Mouse (Mus musculus): Measurements from ENCODE around the gene Mcf2l. TPM values are rescaled to one million over a fixed set of nuclear protein-coding genes. Genes with fewer than 3 reads are reported as not detected.

The Mcf2l gene
- polyA plus RNA-seq, 1 experiment from 2014 or later, result 16.8 TPM

DNA sequence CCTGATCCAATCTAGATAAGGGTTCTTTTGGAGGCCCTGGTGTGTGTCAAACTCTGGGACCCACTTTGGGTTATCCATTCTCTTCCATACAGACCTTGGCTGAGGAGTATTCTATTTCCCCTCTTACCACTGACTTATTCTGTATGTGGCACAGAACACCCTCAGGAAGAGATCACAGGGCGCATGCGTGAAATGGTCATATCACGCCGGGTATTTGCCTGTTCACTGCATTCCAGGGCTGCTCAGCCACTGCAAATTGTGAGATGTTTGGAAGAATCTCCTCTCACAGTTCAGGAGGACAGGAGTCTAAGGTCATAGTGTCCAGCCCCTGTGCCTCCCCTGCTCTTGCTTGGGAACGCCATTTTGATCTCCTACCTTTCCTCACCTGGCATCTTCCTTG lies 3.0 kb upstream of the Mcf2l start:
- H3K9me3 ChIP-seq (ENCODE audit: low read length), result no peaks in the 10 kb centered on the region
- 79% methylated on average over 5 of the region's 5 CpGs for WGBS
- no peak overlapping the region for H3K4me3 ChIP-seq (ENCODE audit: low read depth, low read length)
- H3K9ac ChIP-seq (replicated peaks; ENCODE audit: low read depth), result no peak overlapping the region
- TF ChIP-seq EP300 (IDR thresholded peaks at IDR 0.05) (no peak), CTCF (IDR thresholded peaks at IDR 0.05) (no peak)
- peaks cover 4% of the 10 kb centered on the region; the same call in 1 of the 2 replicates for H3K4me1 ChIP-seq (ENCODE audit: insufficient read depth, low read depth, low read length)
- ATAC-seq (no peak), DNase-seq (ENCODE audit: low spot score) (no peak)
- H3K36me3 ChIP-seq (ENCODE audit: insufficient read depth, low read length), result 0 out of 2 replicates have a peak, but pooled peaks cover 5% of the 10 kb centered on the region
- no peak overlapping the region for H3K4me2 ChIP-seq (replicated peaks; ENCODE audit: low read depth, low read length)
- no peak overlapping the region for H3K27ac ChIP-seq (ENCODE audit: low read length)
- no peaks in the 10 kb centered on the region for H3K27me3 ChIP-seq (replicated peaks; ENCODE audit: insufficient read depth, low read length)

DNA sequence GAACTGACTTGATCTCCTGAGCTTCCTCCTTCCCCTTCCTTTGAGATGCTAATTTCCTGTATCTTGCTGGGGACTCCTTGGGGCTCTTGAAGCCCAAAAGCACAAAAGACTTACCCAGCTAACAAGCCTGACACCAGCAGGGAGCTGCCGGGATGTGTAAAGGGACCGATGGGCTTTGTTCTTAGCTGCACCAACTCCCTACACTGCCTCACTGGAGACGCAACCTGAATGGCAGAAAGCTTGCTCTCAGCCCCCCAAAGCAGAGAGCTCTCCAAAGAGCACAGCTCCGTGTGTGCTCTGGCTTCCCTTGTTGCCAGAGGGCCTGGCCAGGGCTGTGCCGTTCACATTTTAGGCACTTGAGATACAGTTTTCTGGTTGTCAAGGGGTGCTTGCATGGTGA lies 2.1 kb upstream of the Mcf2l start:
- H3K9me3 ChIP-seq (ENCODE audit: low read length), result no peaks in the 10 kb centered on the region
- no peak overlapping the region for H3K4me3 ChIP-seq (ENCODE audit: low read depth, low read length)
- peaks cover 4% of the 10 kb centered on the region; the same call in 1 of the 2 replicates for H3K4me1 ChIP-seq (ENCODE audit: insufficient read depth, low read depth, low read length)
- H3K27me3 ChIP-seq (replicated peaks; ENCODE audit: insufficient read depth, low read length), result no peaks in the 10 kb centered on the region
- no peak overlapping the region for H3K4me2 ChIP-seq (replicated peaks; ENCODE audit: low read depth, low read length)
- TF ChIP-seq EP300 (IDR thresholded peaks at IDR 0.05) (no peak), CTCF (IDR thresholded peaks at IDR 0.05) (no peak)
- H3K27ac ChIP-seq (ENCODE audit: low read length), result no peak overlapping the region
- ATAC-seq, result peak; percentile 19
- H3K36me3 ChIP-seq (ENCODE audit: insufficient read depth, low read length), result no peaks in the 10 kb centered on the region
- DNase-seq (ENCODE audit: low spot score), result peak; percentile 36
- WGBS, result 14% methylated on average over 5 of the region's 5 CpGs
- no peak overlapping the region for H3K9ac ChIP-seq (replicated peaks; ENCODE audit: low read depth)

- Histone ChIP-seq H3K9me3 (ENCODE audit: low read length) (no peaks in the 10 kb centered on the region), H3K36me3 (ENCODE audit: insufficient read depth, low read length) (no peaks in the 10 kb centered on the region), H3K27me3 (replicated peaks; ENCODE audit: insufficient read depth, low read length) (no peaks in the 10 kb centered on the region), H3K4me2 (replicated peaks; ENCODE audit: low read depth, low read length) (peak overlapping the region; percentile 78), H3K4me1 (ENCODE audit: insufficient read depth, low read depth, low read length) (peaks cover 4% of the 10 kb centered on the region; the same call in 1 of the 2 replicates), H3K9ac (replicated peaks; ENCODE audit: low read depth) (no peak overlapping the region), H3K4me3 (ENCODE audit: low read depth, low read length) (peak overlapping the region; percentile 45; the same call in 1 of the 2 replicates), H3K27ac (ENCODE audit: low read length) (no peak overlapping the region)
- WGBS, result 8% methylated on average over 9 of the region's 9 CpGs
- ATAC-seq, result no peak
- TF ChIP-seq EP300 (IDR thresholded peaks at IDR 0.05) (no peak), CTCF (IDR thresholded peaks at IDR 0.05) (no peak)
- no peak for DNase-seq (ENCODE audit: low spot score)
Observed at GRCm38 (mm10) chr8:12872983-12873356, 636 bp upstream of the Mcf2l start.

DNA sequence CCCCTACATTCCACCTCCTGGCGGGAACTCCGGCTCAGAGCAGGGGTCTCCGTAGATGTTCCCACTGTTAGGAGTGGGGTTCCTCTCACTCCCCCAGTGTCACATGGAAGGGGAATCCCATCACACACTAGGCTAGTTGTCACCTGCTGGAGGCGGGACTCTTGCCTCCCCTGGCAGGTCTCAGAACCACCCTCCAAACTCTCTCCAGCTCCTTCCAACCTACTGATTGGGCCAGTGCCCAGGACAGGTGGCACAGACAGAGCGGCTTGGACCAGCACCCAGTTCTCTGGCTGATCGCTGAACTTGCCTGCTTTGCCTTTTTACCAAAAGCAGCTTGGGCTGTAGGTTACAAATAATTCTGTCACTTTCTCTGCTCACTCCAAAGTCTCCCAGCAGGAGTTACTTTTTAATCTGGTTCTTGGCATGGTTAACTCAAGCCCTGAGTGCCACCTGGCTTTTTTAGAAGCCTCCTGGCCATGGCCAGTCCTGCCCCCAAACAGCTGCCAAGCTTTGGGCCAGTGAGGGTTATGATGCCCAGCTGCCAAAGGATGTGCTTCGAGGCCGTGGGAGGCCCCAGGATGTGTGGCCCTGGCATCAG lies 687 bp downstream of the Mcf2l start:
- peaks cover 4% of the 10 kb centered on the region; the same call in 1 of the 2 replicates for H3K4me1 ChIP-seq (ENCODE audit: insufficient read depth, low read depth, low read length)
- ATAC-seq (peak; percentile 55), DNase-seq (ENCODE audit: low spot score) (peak; percentile 38)
- H3K9ac ChIP-seq (replicated peaks; ENCODE audit: low read depth), result no peak overlapping the region
- H3K4me3 ChIP-seq (ENCODE audit: low read depth, low read length), result peak overlapping the region; percentile 45
- 17% methylated on average over 8 of the region's 8 CpGs for WGBS
- H3K4me2 ChIP-seq (replicated peaks; ENCODE audit: low read depth, low read length), result peak overlapping the region; percentile 78
- TF ChIP-seq CTCF (IDR thresholded peaks at IDR 0.05) (no peak), EP300 (IDR thresholded peaks at IDR 0.05) (no peak)
- no peaks in the 10 kb centered on the region for H3K27me3 ChIP-seq (replicated peaks; ENCODE audit: insufficient read depth, low read length)
- no peak overlapping the region for H3K27ac ChIP-seq (ENCODE audit: low read length)
- H3K36me3 ChIP-seq (ENCODE audit: insufficient read depth, low read length), result no peaks in the 10 kb centered on the region
- H3K9me3 ChIP-seq (ENCODE audit: low read length), result no peaks in the 10 kb centered on the region

DNA sequence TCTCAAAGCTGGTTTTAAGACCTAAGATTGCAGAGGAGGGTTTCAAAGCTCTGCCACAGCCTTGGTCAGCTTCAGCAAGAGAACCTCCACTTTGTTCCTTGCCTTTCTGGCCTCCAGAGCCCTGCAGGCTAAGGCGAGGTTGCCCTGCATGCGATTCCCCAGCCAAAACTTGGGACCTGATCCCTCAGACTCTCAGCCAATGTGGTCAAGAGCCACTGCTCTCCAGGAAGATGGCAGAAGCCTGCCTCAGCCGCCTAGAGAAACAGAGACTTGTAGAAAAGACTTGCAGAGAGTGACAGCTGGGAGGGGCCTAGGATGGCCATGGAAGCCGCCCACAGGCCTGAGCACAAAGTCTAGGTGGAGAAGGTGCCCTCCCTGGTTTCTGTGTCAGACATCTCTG lies 1.4 kb downstream of the Mcf2l start:
- no peak for ATAC-seq
- Histone ChIP-seq H3K27ac (ENCODE audit: low read length) (no peak overlapping the region), H3K4me2 (replicated peaks; ENCODE audit: low read depth, low read length) (no peak overlapping the region), H3K36me3 (ENCODE audit: insufficient read depth, low read length) (no peaks in the 10 kb centered on the region), H3K9me3 (ENCODE audit: low read length) (no peaks in the 10 kb centered on the region), H3K4me1 (ENCODE audit: insufficient read depth, low read depth, low read length) (peaks cover 4% of the 10 kb centered on the region; the same call in 1 of the 2 replicates), H3K9ac (replicated peaks; ENCODE audit: low read depth) (no peak overlapping the region), H3K4me3 (ENCODE audit: low read depth, low read length) (no peak overlapping the region), H3K27me3 (replicated peaks; ENCODE audit: insufficient read depth, low read length) (no peaks in the 10 kb centered on the region)
- DNase-seq (ENCODE audit: low spot score), result no peak
- WGBS, result 72% methylated on average over 4 of the region's 4 CpGs
- TF ChIP-seq EP300 (IDR thresholded peaks at IDR 0.05) (no peak), CTCF (IDR thresholded peaks at IDR 0.05) (no peak)

DNA sequence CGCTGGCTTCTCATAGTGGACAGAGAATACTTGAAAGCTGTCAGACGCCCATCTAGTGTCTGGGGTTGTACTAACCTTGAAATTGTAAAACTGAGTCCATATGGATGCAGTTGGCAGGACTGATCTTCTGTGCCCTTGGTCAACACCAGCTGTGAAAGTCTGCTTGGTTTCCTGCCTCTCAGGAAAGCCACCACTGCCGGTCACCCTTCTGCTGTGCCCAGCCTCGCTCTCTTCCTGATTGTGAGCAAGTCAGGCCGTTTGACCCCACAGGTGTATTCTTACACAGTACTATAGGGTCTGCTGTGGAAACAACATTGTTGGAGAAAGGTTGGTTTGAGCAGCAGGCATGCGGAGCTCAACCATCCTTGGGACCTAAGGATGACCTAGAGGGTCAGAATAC lies 3.5 kb downstream of the Mcf2l start:
- H3K9ac ChIP-seq (replicated peaks; ENCODE audit: low read depth), result no peak overlapping the region
- 75% methylated on average over 6 of the region's 6 CpGs for WGBS
- H3K27ac ChIP-seq (ENCODE audit: low read length), result no peak overlapping the region
- peaks cover 4% of the 10 kb centered on the region; the same call in 1 of the 2 replicates for H3K4me1 ChIP-seq (ENCODE audit: insufficient read depth, low read depth, low read length)
- ATAC-seq (no peak), DNase-seq (ENCODE audit: low spot score) (no peak)
- H3K4me2 ChIP-seq (replicated peaks; ENCODE audit: low read depth, low read length), result no peak overlapping the region
- H3K27me3 ChIP-seq (replicated peaks; ENCODE audit: insufficient read depth, low read length), result no peaks in the 10 kb centered on the region
- H3K4me3 ChIP-seq (ENCODE audit: low read depth, low read length), result no peak overlapping the region
- TF ChIP-seq EP300 (IDR thresholded peaks at IDR 0.05) (no peak), CTCF (IDR thresholded peaks at IDR 0.05) (no peak)
- H3K9me3 ChIP-seq (ENCODE audit: low read length), result no peaks in the 10 kb centered on the region
- no peaks in the 10 kb centered on the region for H3K36me3 ChIP-seq (ENCODE audit: insufficient read depth, low read length)

Data from lung, postnatal 0 days (tissue).